Mouse (Mus musculus) myocyte (in vitro differentiated cells): Measurements from ENCODE around the gene Lingo3.

ENCODE experiments used
- CEBPB ChIP-seq: IDR thresholded peaks from 2 replicates; pipeline ENCODE4 v1.6.1; 2011; ENCODE audit warnings: mild to moderate bottlenecking, moderate library complexity; ENCODE audit not compliant: poor library complexity, insufficient read depth, severe bottlenecking
- E2F4 ChIP-seq: IDR thresholded peaks from one replicate; pipeline ENCODE4 v1.6.1; 2011; ENCODE audit warnings: mild to moderate bottlenecking, control low read depth, moderate library complexity; ENCODE audit not compliant: insufficient read depth
- MAX ChIP-seq: IDR thresholded peaks from one replicate; pipeline ENCODE4 v1.6.1; 2011; ENCODE audit warnings: low read depth, mild to moderate bottlenecking, control low read depth
- MYOG ChIP-seq, 3 experiments: IDR thresholded peaks; one replicate each; pipeline ENCODE4 v1.6.1; 2011; ENCODE audit warnings: control low read depth in 2 of 3, low read depth in 2 of 3, mild to moderate bottlenecking in 2 of 3; ENCODE audit not compliant: insufficient read length in 2 of 3, control insufficient read depth in 1 of 3, insufficient read depth in 1 of 3
- POLR2A ChIP-seq: IDR thresholded peaks from one replicate; pipeline ENCODE4 v1.6.1; 2011; ENCODE audit warnings: low read depth, mild to moderate bottlenecking, control low read depth, moderate library complexity; ENCODE audit not compliant: insufficient read length
- POLR2AphosphoS2 ChIP-seq: IDR thresholded peaks from one replicate; pipeline ENCODE4 v1.6.1; 2011; ENCODE audit warnings: low read depth, control low read depth; ENCODE audit not compliant: insufficient read length
- TCF12 ChIP-seq: IDR thresholded peaks from one replicate; pipeline ENCODE4 v1.6.1; 2011; ENCODE audit warnings: mild to moderate bottlenecking, control low read depth; ENCODE audit not compliant: poor library complexity, insufficient read depth, severe bottlenecking
- TCF3 ChIP-seq: IDR thresholded peaks from one replicate; pipeline ENCODE4 v1.6.1; 2011; ENCODE audit warnings: low read depth, control low read depth; ENCODE audit not compliant: insufficient read length
- USF1 ChIP-seq: IDR thresholded peaks from one replicate; pipeline ENCODE4 v1.6.1; 2011; ENCODE audit warnings: low read depth, mild to moderate bottlenecking, control low read depth, moderate library complexity

- TF ChIP-seq POLR2A (peak; percentile 51), MAX (no peak), MYOG (IDR thresholded peaks at IDR 0.05; ENCODE audit: control insufficient read depth in 1 of 3, insufficient read depth in 1 of 3, insufficient read length in 2 of 3, low read depth in 2 of 3) (peak in 2 of 3 experiments; percentile 20 to 62), TCF3 (no peak), E2F4 (no peak), TCF12 (no peak), POLR2AphosphoS2 (peak; percentile 10), CEBPB (no peak), USF1 (no peak)
These were observed 31.3 kb downstream of the Lingo3 start for GRCm38 (mm10) chr10:80812391-80813041.
